Mouse (Mus musculus) liver, adult 2 months (tissue): ENCODE measurements at regions not wholly inside any gene's neighbourhood (a gene's known extent, or its start where the extent isn't known, plus 50 kb on each side); places are given as distances from the start of the nearest gene placed in this dataset.

ENCODE experiments used
- CTCF ChIP-seq: fragments of 200-500 bp; IDR thresholded peaks from 2 replicates; pipeline ENCODE4 v1.5.1; 2011; ENCODE audit warnings: low read depth, low read length, control low read depth
- POLR2A ChIP-seq: fragments of 200-500 bp; IDR thresholded peaks from 2 replicates; pipeline ENCODE4 v1.6.1; 2011; ENCODE audit warnings: low read length, control low read depth; ENCODE audit not compliant: insufficient read depth; ENCODE audit errors: extremely low read depth

DNA sequence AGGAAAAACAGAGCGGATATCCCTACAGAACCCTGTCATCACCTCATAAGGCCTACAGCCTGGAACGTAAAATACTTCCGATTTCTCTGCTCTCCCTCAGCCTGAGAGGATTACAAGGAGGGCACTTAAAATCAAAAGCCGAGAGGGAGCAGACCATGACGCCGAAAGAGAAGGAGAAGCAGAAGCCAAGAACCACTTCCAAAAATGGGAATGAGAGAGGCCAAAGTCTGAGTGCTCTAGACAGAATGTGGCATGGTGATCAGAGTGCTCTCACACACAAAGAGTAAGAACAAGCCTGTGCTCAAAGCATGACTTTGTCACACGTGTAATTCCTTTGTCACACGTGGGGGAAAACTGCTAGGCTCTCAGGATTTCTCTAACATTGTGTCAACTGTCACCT lies 125.9 kb downstream of the Hlx start:
- TF ChIP-seq POLR2A (no peak), CTCF (no peak)
